Mouse (Mus musculus): ENCODE measurements around the gene Tmtc3. TPM values are rescaled to one million over a fixed set of nuclear protein-coding genes. Genes with fewer than 3 reads are reported as not detected.
A peak's percentile ranks its signal among the peaks of the same experiment; 100 is the strongest.

Gene Tmtc3
- polyA plus RNA-seq (2016; fragmentation: Nextera tagmentation; extraction: Ambion mirVana): 21.7 and 28.6 TPM in 2 replicates

DNA sequence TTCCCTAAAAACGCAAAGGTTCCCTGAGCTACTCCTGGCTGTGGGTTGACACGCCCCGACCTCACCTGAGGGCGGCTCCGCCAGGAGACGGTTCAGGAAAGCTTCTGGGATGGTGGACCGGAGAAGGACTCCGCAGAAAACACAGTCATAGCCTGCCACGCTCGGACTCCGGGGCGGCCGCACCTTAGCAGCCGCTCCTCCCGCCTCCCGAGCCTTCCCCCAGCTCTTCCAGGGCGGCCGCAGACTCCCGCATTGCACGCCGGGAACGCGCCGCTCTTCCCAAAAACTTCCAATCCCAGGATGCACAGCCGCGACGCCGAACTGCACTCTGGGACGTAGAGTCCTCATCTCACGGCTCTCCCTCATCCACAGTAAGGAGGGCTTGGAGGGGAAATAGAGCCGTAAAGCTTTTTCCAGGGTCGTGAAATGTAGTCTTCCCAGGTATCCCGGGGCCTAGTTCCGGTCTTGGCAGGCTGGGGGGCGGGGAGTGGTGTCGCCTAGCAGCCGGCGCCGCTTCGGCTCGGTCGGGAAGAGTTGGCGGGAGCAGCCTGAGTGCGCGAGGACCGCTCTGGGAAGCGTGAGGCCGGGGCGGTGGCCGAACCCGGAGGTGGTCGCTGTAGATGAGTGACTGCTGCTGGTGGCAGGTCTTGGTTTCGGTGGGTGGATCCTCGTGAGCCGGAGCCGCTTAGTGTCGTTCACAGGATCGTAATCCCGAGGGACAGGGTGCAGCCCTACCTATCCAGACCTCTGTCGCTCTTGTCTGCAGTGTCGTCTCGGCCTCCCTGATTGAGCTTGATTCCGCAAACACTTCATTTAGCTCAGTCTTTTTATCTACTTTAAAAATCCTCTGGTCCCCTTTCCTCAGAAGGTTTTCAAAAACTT, at the start of gene Tmtc3, which contains the start of gene Cep290:
Tmtc3 (minus strand) TSS at position 254 of the 882 bp plus-strand sequence.
Cep290 (plus strand) TSS at position 462 of the 882 bp plus-strand sequence.
- under 1% methylated on average over 63 of the region's 63 CpGs for WGBS
- peak within 1 kb of the TSS; percentile 74 for H3K4me3 ChIP-seq (replicated peaks)
- H3K9ac ChIP-seq (replicated peaks): peak within 1 kb of the TSS; percentile 78
- H3K36me3 ChIP-seq: peaks cover 9% of the 10 kb centered on the region; the same call in 1 of the 2 replicates
- H3K9me3 ChIP-seq: no peaks in the 10 kb centered on the region
- peak within 1 kb of the TSS; percentile 81 for H3K27ac ChIP-seq
- peak within 1 kb of the TSS; percentile 81 for H3K4me2 ChIP-seq
- ATAC-seq (ENCODE audit: insufficient number of reproducible peaks, insufficient read depth, low FRiP score, low TSS enrichment, low read depth): peak; percentile 100
- H3K4me1 ChIP-seq (replicated peaks): 0 out of 2 replicates have a peak, but pooled peaks cover 2% of the 10 kb centered on the region
- H3K27me3 ChIP-seq: no peaks in the 10 kb centered on the region

DNA sequence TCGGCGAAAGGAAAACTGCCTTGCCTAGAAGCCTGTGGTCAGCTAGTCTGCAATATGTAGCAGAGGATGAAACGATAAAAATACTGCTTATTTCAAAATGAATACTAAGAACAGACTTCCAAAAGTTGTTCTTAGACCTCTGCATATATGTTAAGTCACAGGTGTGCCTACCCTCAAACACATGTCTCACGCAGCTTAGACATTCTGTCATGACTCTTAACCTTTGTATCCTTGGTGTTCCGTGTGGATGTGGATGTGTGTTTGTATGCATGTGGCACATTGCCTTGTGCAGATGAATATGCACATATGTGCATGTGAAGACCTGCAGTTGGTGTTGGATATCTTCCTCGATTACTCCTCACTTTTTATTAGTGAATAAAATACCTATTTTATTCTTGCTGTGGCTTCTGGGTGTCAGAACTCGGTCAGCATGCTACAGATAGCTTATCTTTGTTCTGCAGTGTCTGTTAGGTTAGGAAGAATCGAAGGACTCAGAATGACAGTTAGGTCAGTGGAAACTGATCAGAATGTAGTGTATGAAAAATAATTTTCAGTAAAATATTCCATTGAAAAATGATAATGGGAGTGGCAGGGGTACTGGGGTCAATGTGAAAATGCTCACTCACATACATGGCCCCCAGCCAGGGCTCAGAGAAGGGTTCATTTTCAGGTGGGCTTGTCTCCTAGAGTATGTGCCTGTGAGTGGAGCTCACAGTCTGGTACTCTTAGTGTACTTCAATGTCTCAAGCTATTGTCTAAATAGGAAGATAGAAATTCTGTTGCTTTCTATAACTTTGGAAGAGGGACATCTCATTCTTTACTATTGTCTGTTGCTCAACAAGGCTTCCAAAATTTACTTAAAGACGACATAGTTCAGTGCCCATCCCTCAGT, 37.6 kb upstream of the Tmtc3 start:
- Histone ChIP-seq H3K4me2 (no peak overlapping the region), H3K27ac (no peak overlapping the region), H3K4me1 (replicated peaks) (no peaks in the 10 kb centered on the region), H3K36me3 (peaks cover 18% of the 10 kb centered on the region), H3K4me3 (replicated peaks) (no peak overlapping the region), H3K27me3 (no peaks in the 10 kb centered on the region), H3K9ac (replicated peaks) (no peak overlapping the region), H3K9me3 (peaks cover 6% of the 10 kb centered on the region)
- no peak for ATAC-seq (ENCODE audit: insufficient number of reproducible peaks, insufficient read depth, low FRiP score, low TSS enrichment, low read depth)
- 90% methylated on average over 9 of the region's 9 CpGs for WGBS

DNA sequence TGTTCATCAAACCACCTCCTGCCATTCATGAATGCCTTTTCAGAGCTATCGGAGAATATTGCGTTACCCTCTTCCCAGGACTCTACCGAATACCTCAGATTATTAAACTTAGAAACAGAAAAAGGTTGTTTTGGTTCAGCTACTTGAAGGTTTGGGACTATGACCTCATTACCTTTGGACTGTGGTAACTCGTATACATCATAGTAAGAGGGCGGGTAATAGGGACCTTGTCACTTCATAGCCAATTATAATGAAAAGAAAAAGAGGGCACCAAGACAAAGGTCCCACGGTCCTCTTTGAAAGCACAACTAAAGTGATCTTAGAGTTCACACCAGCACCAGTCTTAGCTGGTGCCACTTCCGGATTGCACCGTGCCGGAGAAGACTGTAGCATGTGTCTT, 35.2 kb upstream of the Tmtc3 start:
- Histone ChIP-seq H3K27ac (no peak overlapping the region), H3K4me3 (replicated peaks) (no peak overlapping the region), H3K9me3 (peaks cover 6% of the 10 kb centered on the region), H3K27me3 (no peaks in the 10 kb centered on the region), H3K36me3 (peaks cover 25% of the 10 kb centered on the region), H3K4me1 (replicated peaks) (no peaks in the 10 kb centered on the region), H3K4me2 (no peak overlapping the region), H3K9ac (replicated peaks) (no peak overlapping the region)
- ATAC-seq (ENCODE audit: insufficient number of reproducible peaks, insufficient read depth, low FRiP score, low TSS enrichment, low read depth): no peak
- 87% methylated on average over 9 of the region's 9 CpGs for WGBS

DNA sequence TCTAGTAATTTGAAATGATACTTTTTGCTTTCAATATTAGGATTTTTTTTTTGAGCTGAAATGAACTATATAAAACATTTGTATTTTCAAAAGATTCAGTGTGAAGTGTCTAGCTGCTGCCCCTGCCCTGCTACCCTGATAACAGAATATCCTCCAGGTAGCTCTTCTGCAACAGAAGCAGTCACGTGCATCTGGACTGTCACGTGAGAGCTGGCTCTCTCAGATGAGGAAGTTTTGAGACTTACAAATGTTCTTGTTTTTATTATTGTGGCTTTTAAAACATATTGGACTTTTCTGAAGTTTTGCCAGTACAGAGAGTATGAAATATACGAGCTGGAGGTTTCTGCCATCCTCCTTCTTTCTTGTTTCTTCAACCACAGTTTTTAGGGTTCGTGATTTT, 34.5 kb upstream of the Tmtc3 start:
- WGBS: 70% methylated on average over 4 of the region's 4 CpGs

DNA sequence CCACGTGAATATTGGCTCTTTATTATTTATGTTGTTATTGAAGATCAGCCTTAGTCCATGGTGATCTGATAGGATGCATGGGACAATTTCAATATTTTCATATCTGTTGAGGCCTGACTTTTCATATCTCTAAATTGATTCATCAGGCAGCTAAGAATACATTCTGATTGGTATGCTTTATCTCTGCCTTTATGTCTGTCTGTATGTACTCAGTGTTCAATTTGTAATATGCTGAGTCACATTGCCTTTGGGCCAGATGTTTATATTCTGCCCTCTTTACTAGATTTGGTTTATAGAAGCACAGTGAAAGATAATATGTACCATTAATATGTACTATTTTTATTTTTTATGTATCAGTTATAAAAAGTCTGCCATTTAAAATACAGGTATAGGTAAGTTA, 21.0 kb upstream of the Tmtc3 start:
- H3K4me2 ChIP-seq: no peak overlapping the region
- H3K27me3 ChIP-seq: no peaks in the 10 kb centered on the region
- no peaks in the 10 kb centered on the region for H3K4me1 ChIP-seq (replicated peaks)
- peaks cover 28% of the 10 kb centered on the region for H3K36me3 ChIP-seq
- H3K27ac ChIP-seq: no peak overlapping the region
- 76% methylated on average over 1 of the region's 1 CpGs for WGBS
- no peak overlapping the region for H3K9ac ChIP-seq (replicated peaks)
- H3K4me3 ChIP-seq (replicated peaks): no peak overlapping the region
- H3K9me3 ChIP-seq: no peaks in the 10 kb centered on the region
- no peak for ATAC-seq (ENCODE audit: insufficient number of reproducible peaks, insufficient read depth, low FRiP score, low TSS enrichment, low read depth)

More for the DNA sequence above, 34.5 kb upstream of the Tmtc3 start:
- Histone ChIP-seq H3K4me1 (replicated peaks) (no peaks in the 10 kb centered on the region), H3K9ac (replicated peaks) (no peak overlapping the region), H3K36me3 (peaks cover 25% of the 10 kb centered on the region), H3K27ac (no peak overlapping the region), H3K4me2 (no peak overlapping the region), H3K4me3 (replicated peaks) (no peak overlapping the region), H3K27me3 (no peaks in the 10 kb centered on the region), H3K9me3 (peaks cover 6% of the 10 kb centered on the region)
- ATAC-seq (ENCODE audit: insufficient number of reproducible peaks, insufficient read depth, low FRiP score, low TSS enrichment, low read depth): no peak

DNA sequence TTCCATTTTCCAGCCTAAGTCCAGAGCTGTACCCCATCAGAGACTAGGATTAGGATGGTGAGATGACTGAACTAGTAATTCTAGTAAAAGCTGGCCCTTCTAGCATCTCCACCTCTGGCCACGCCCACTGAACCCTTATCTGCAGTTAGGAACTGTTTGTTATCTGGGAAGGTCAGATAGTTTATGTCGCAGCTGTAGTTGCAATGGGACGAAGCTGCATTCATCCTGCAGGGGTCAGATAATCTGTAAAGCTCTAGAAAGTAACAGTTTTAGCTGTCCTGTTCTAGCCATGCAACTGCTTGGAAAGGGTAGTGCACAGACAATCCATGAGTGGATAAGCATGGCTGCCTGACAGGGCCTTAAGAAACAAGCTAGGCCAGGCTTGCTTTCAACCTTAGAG, 11.2 kb upstream of the Tmtc3 start:
- Histone ChIP-seq H3K27me3 (no peaks in the 10 kb centered on the region), H3K9me3 (no peaks in the 10 kb centered on the region), H3K36me3 (peaks cover 51% of the 10 kb centered on the region), H3K9ac (replicated peaks) (no peak overlapping the region), H3K4me1 (replicated peaks) (no peaks in the 10 kb centered on the region), H3K4me3 (replicated peaks) (no peak overlapping the region), H3K27ac (no peak overlapping the region), H3K4me2 (no peak overlapping the region)
- no peak for ATAC-seq (ENCODE audit: insufficient number of reproducible peaks, insufficient read depth, low FRiP score, low TSS enrichment, low read depth)
- WGBS: 87% methylated on average over 3 of the region's 3 CpGs

DNA sequence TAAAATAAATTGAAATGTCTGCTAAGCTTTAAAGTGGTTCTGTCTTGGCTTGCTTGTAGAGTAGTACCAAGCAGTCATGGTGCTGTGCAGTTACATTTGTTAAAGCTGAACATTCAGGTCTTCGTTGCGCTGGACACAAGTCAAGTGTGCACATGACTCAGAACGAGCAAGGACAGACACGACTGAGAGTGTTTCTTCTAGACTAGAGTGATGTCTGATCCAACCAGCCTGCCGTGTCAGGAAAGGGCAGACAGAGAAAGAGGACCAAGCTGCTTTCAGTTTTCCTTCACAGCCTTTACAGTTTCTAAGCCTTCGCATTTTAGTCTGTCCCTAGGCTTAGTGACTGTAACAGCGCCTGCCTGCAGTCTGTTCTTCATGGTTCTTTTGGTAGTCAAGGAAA, 4.8 kb upstream of the Tmtc3 start:
- 92% methylated on average over 7 of the region's 7 CpGs for WGBS
- no peak overlapping the region for H3K4me2 ChIP-seq
- H3K27me3 ChIP-seq: no peaks in the 10 kb centered on the region
- H3K4me1 ChIP-seq (replicated peaks): 0 out of 2 replicates have a peak, but pooled peaks cover 2% of the 10 kb centered on the region
- no peak for ATAC-seq (ENCODE audit: insufficient number of reproducible peaks, insufficient read depth, low FRiP score, low TSS enrichment, low read depth)
- H3K27ac ChIP-seq: no peak overlapping the region
- no peak overlapping the region for H3K9ac ChIP-seq (replicated peaks)
- no peak overlapping the region for H3K4me3 ChIP-seq (replicated peaks)
- H3K9me3 ChIP-seq: no peaks in the 10 kb centered on the region
- H3K36me3 ChIP-seq: peaks cover 27% of the 10 kb centered on the region

DNA sequence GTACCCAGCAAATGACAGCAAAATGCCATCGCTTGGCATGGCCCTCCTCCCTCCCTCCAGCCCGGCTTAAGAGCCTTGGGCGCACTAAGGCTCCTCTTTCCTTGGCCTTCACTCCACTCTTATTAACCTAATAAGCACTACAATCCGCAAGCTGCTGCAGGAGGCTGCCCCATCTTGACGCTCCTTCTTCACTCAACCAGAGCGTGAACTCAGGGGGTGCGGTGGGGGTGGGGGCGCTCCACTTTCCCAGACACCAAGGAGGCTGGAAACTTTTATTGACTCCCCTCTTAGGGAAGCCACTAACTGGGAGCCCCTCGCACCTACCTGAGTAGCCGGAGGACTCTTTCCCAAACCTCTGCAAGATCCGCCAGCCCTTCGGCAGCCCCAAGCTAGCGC, 451 bp downstream of the Tmtc3 start:
- Histone ChIP-seq H3K27ac (peak overlapping the region; percentile 81), H3K9ac (replicated peaks) (peak overlapping the region; percentile 78), H3K9me3 (no peaks in the 10 kb centered on the region), H3K4me2 (peak overlapping the region; percentile 81), H3K4me1 (replicated peaks) (0 out of 2 replicates have a peak, but pooled peaks cover 2% of the 10 kb centered on the region), H3K36me3 (peaks cover 5% of the 10 kb centered on the region; the same call in 1 of the 2 replicates), H3K4me3 (replicated peaks) (peak overlapping the region; percentile 74), H3K27me3 (no peaks in the 10 kb centered on the region)
- ATAC-seq (ENCODE audit: insufficient number of reproducible peaks, insufficient read depth, low FRiP score, low TSS enrichment, low read depth): no peak; the same call in 1 of the 2 replicates
- under 1% methylated on average over 13 of the region's 13 CpGs for WGBS

DNA sequence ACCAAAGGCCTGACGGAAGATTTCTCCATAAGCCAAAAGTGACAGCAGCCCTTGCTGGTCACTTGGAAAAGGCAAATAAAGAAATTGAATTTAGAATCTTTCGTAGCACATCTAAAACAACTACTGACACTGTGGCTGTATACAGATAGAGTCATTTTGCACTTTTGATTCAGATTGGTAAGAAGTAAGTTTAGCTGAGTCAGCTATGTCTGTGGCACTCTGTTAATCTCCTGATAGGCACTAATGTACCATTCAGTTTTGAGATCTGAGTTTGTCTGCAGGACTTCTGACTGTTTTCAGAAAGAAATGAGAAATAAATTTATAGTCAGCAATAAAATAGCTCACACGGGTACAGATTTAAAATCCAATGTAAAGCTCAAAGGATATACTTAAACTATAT, 7.6 kb downstream of the Tmtc3 start:
- H3K4me1 ChIP-seq (replicated peaks): no peaks in the 10 kb centered on the region
- H3K9me3 ChIP-seq: no peaks in the 10 kb centered on the region
- no peak overlapping the region for H3K4me3 ChIP-seq (replicated peaks)
- peaks cover 22% of the 10 kb centered on the region for H3K36me3 ChIP-seq
- H3K27me3 ChIP-seq: no peaks in the 10 kb centered on the region
- no peak overlapping the region for H3K4me2 ChIP-seq
- ATAC-seq (ENCODE audit: insufficient number of reproducible peaks, insufficient read depth, low FRiP score, low TSS enrichment, low read depth): no peak
- no peak overlapping the region for H3K9ac ChIP-seq (replicated peaks)
- WGBS: 84% methylated on average over 3 of the region's 3 CpGs
- H3K27ac ChIP-seq: no peak overlapping the region

DNA sequence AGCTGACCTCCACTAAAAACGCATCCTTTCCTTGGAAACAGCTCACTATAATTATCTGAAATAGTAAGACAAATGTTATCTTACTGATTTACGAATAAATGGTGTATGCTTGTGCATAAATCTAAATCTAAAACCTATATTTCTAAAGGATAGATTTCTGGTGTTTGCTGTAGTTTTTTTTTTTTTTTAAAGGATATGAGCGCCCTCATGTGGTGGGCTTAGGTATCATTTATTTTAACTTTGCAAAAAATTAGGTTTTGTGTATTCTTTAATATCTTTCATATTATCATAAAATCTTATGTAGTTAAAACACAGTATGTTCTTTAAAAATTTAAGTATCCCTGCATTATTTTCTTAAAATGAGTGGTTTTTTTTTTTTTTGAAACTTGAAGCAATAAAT, 12.1 kb downstream of the Tmtc3 start:
- no peak for ATAC-seq (ENCODE audit: insufficient number of reproducible peaks, insufficient read depth, low FRiP score, low TSS enrichment, low read depth)
- no peaks in the 10 kb centered on the region for H3K27me3 ChIP-seq
- H3K9me3 ChIP-seq: no peaks in the 10 kb centered on the region
- 59% methylated on average over 3 of the region's 3 CpGs for WGBS
- no peak overlapping the region for H3K9ac ChIP-seq (replicated peaks)
- H3K4me2 ChIP-seq: no peak overlapping the region
- H3K36me3 ChIP-seq: peaks cover 32% of the 10 kb centered on the region
- H3K4me3 ChIP-seq (replicated peaks): no peak overlapping the region
- H3K4me1 ChIP-seq (replicated peaks): no peaks in the 10 kb centered on the region
- no peak overlapping the region for H3K27ac ChIP-seq

DNA sequence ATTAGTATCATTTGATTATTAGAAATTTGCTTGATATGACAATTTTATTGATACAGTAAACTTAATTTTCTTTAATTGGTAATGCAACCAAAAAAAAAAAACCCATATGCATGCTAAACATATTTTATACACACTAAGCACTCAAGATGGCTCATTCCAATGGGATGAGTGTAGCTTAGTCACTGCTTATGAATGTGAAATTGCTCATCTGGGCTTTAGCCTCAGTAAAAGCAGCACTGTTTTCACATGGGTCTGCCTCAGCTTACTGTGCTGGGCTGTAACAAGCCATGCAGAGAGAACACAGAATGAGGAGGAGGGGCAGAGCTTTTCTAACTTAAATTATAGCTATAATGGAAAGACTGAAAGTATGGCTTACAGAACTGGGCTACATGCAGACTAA, 26.6 kb downstream of the Tmtc3 start:
- Histone ChIP-seq H3K9me3 (no peaks in the 10 kb centered on the region), H3K4me3 (replicated peaks) (no peak overlapping the region), H3K36me3 (peaks cover 35% of the 10 kb centered on the region), H3K27ac (no peak overlapping the region), H3K9ac (replicated peaks) (no peak overlapping the region), H3K27me3 (no peaks in the 10 kb centered on the region), H3K4me1 (replicated peaks) (no peaks in the 10 kb centered on the region), H3K4me2 (no peak overlapping the region)
- no peak for ATAC-seq (ENCODE audit: insufficient number of reproducible peaks, insufficient read depth, low FRiP score, low TSS enrichment, low read depth)

Data from limb, embryonic 12.5 days (tissue).